In genomic region chr5:103780836-103781235, GRCm38 (mm10) we compare ENCODE assay signal across 8 mouse cellular contexts.
DNase-seq lines count a peak whose midpoint lies in the region.

No protein-coding gene starts in this region.

- DNase-seq in adrenal gland, postnatal 14 days = peak; percentile 70
- no peak for DNase-seq in adrenal gland, adult 2 months
- peak; percentile 62 for DNase-seq in kidney, adult 9 months
- no peak for DNase-seq in kidney, adult 11 months
- peak; percentile 56 for DNase-seq in right cerebral cortex, postnatal 14 days
- DNase-seq in right cerebral cortex, adult 18-20 months = no peak
- no peak for DNase-seq in urinary bladder, postnatal 4 days (ENCODE audit: low spot score in 2 of 2)
- no peak for DNase-seq in MN1 (ENCODE audit: low spot score)

Comparison
In these comparisons a context has a peak if more than half of its experiments do, and no peak if none do; other contexts are left out.
1. DNase-seq: peak in adrenal gland, postnatal 14 days (single experiment), kidney, adult 9 months (single experiment) and right cerebral cortex, postnatal 14 days (single experiment); none in adrenal gland, adult 2 months (single experiment), kidney, adult 11 months (single experiment), right cerebral cortex, adult 18-20 months (single experiment), urinary bladder, postnatal 4 days (0 of 2) and MN1 (single experiment).